Mouse (Mus musculus): ENCODE results near the gene Foxr1. TPM values are rescaled to one million over a fixed set of nuclear protein-coding genes. Genes with fewer than 3 reads are reported as not detected.

The Foxr1 gene
- polyA plus RNA-seq, 1 experiment from 2014 or later, result not detected

GRCm38 (mm10) chr9:44484311-44485104 lies 43.6 kb upstream of the Foxr1 start:
- Histone ChIP-seq H3K4me1 (replicated peaks) (peaks cover 72% of the 10 kb centered on the region), H3K27ac (peak overlapping the region; percentile 48; the same call in 1 of the 2 replicates), H3K9me3 (replicated peaks) (no peaks in the 10 kb centered on the region), H3K4me3 (replicated peaks) (peak overlapping the region; percentile 72), H3K36me3 (no peaks in the 10 kb centered on the region), H3K9ac (peak overlapping the region; percentile 77; the same call in 1 of the 2 replicates), H3K27me3 (peaks cover 58% of the 10 kb centered on the region), H3K4me2 (peak overlapping the region; percentile 77)
- no peak for ATAC-seq (ENCODE audit: low read depth)
- 30% methylated on average over 7 of the region's 7 CpGs for WGBS (ENCODE audit: insufficient replicate concordance)
- DNase-seq, result no peak

GRCm38 (mm10) chr9:44483510-44484044 lies 42.6 kb upstream of the Foxr1 start:
- no peaks in the 10 kb centered on the region for H3K36me3 ChIP-seq
- under 1% methylated on average over 12 of the region's 12 CpGs for WGBS (ENCODE audit: insufficient replicate concordance)
- H3K4me2 ChIP-seq, result peak overlapping the region; percentile 77
- H3K27me3 ChIP-seq, result peaks cover 68% of the 10 kb centered on the region
- H3K9ac ChIP-seq, result peak overlapping the region; percentile 77
- H3K4me1 ChIP-seq (replicated peaks), result peaks cover 72% of the 10 kb centered on the region
- no peak for DNase-seq
- no peak for ATAC-seq (ENCODE audit: low read depth)
- H3K27ac ChIP-seq, result peak overlapping the region; percentile 72
- H3K4me3 ChIP-seq (replicated peaks), result peak overlapping the region; percentile 72
- H3K9me3 ChIP-seq (replicated peaks), result no peaks in the 10 kb centered on the region

GRCm38 (mm10) chr9:44483041-44483509 lies 42.1 kb upstream of the Foxr1 start:
- peaks cover 73% of the 10 kb centered on the region for H3K27me3 ChIP-seq
- DNase-seq, result no peak

GRCm38 (mm10) chr9:44482552-44482951 lies 41.6 kb upstream of the Foxr1 start, which contains the start of gene Bcl9l:
Bcl9l (plus strand) TSS chr9:44482825.
- DNase-seq (peak; percentile 75), ATAC-seq (ENCODE audit: low read depth) (peak; percentile 24)
- Histone ChIP-seq H3K27me3 (peaks cover 76% of the 10 kb centered on the region), H3K9ac (peak within 1 kb of the TSS; percentile 77), H3K9me3 (replicated peaks) (no peaks in the 10 kb centered on the region), H3K4me2 (peak within 1 kb of the TSS; percentile 77), H3K36me3 (no peaks in the 10 kb centered on the region), H3K4me1 (replicated peaks) (peaks cover 72% of the 10 kb centered on the region), H3K4me3 (replicated peaks) (peak within 1 kb of the TSS; percentile 72), H3K27ac (peak within 1 kb of the TSS; percentile 72)
- WGBS (ENCODE audit: insufficient replicate concordance), result 0% methylated on average over 16 of the region's 31 CpGs

More at GRCm38 (mm10) chr9:44483041-44483509, 42.1 kb upstream of the Foxr1 start:
- peak overlapping the region; percentile 72 for H3K4me3 ChIP-seq (replicated peaks)
- H3K27ac ChIP-seq, result peak overlapping the region; percentile 72
- H3K36me3 ChIP-seq, result no peaks in the 10 kb centered on the region
- H3K9me3 ChIP-seq (replicated peaks), result no peaks in the 10 kb centered on the region
- peaks cover 72% of the 10 kb centered on the region for H3K4me1 ChIP-seq (replicated peaks)
- ATAC-seq (ENCODE audit: low read depth), result no peak
- H3K4me2 ChIP-seq, result peak overlapping the region; percentile 77
- H3K9ac ChIP-seq, result peak overlapping the region; percentile 77
- WGBS (ENCODE audit: insufficient replicate concordance), result under 1% methylated on average over 30 of the region's 39 CpGs

- 0 out of 2 replicates have a peak, but pooled peaks have one; percentile 2 for ATAC-seq (ENCODE audit: low read depth)
- Histone ChIP-seq H3K36me3 (no peaks in the 10 kb centered on the region), H3K4me2 (peak overlapping the region; percentile 77), H3K27ac (no peak overlapping the region), H3K4me1 (replicated peaks) (peaks cover 71% of the 10 kb centered on the region), H3K9ac (no peak overlapping the region), H3K27me3 (peaks cover 76% of the 10 kb centered on the region), H3K9me3 (replicated peaks) (no peaks in the 10 kb centered on the region), H3K4me3 (replicated peaks) (peak overlapping the region; percentile 72)
- DNase-seq, result no peak
- 11% methylated on average over 3 of the region's 3 CpGs for WGBS (ENCODE audit: insufficient replicate concordance)
Measured at GRCm38 (mm10) chr9:44482112-44482511, 41.2 kb upstream of the Foxr1 start.

GRCm38 (mm10) chr9:44479628-44480428 lies 38.9 kb upstream of the Foxr1 start:
- Histone ChIP-seq H3K27ac (peak overlapping the region; percentile 66), H3K4me1 (replicated peaks) (peaks cover 51% of the 10 kb centered on the region), H3K9me3 (replicated peaks) (no peaks in the 10 kb centered on the region), H3K9ac (peak overlapping the region; percentile 58), H3K27me3 (peaks cover 70% of the 10 kb centered on the region), H3K4me3 (replicated peaks) (peak overlapping the region; percentile 62), H3K36me3 (no peaks in the 10 kb centered on the region), H3K4me2 (peak overlapping the region; percentile 86)
- peak; percentile 62 for DNase-seq
- peak; percentile 38 for ATAC-seq (ENCODE audit: low read depth)
- under 1% methylated on average over 26 of the region's 26 CpGs for WGBS (ENCODE audit: insufficient replicate concordance)

GRCm38 (mm10) chr9:44478959-44479605 lies 38.1 kb upstream of the Foxr1 start:
- Histone ChIP-seq H3K27ac (peak overlapping the region; percentile 66), H3K9ac (peak overlapping the region; percentile 58)
- no peak for DNase-seq

GRCm38 (mm10) chr9:44478229-44478921 lies 37.4 kb upstream of the Foxr1 start:
- Histone ChIP-seq H3K4me1 (replicated peaks) (peaks cover 37% of the 10 kb centered on the region), H3K27me3 (peaks cover 56% of the 10 kb centered on the region), H3K4me2 (peak overlapping the region; percentile 86), H3K4me3 (replicated peaks) (peak overlapping the region; percentile 62), H3K36me3 (no peaks in the 10 kb centered on the region), H3K9ac (peak overlapping the region; percentile 58), H3K27ac (peak overlapping the region; percentile 55; the same call in 1 of the 2 replicates), H3K9me3 (replicated peaks) (no peaks in the 10 kb centered on the region)
- DNase-seq (no peak), ATAC-seq (ENCODE audit: low read depth) (no peak)
- whole genome bisulfite sequencing (ENCODE audit: insufficient replicate concordance), result under 1% methylated on average over 27 of the region's 27 CpGs

More at GRCm38 (mm10) chr9:44478959-44479605, 38.1 kb upstream of the Foxr1 start:
- Histone ChIP-seq H3K4me2 (peak overlapping the region; percentile 86), H3K4me3 (replicated peaks) (peak overlapping the region; percentile 62), H3K36me3 (no peaks in the 10 kb centered on the region), H3K27me3 (peaks cover 63% of the 10 kb centered on the region), H3K9me3 (replicated peaks) (no peaks in the 10 kb centered on the region), H3K4me1 (replicated peaks) (peaks cover 44% of the 10 kb centered on the region)
- under 1% methylated on average over 29 of the region's 29 CpGs for WGBS (ENCODE audit: insufficient replicate concordance)
- peak; percentile 21 for ATAC-seq (ENCODE audit: low read depth)

- no peaks in the 10 kb centered on the region for H3K9me3 ChIP-seq (replicated peaks)
- H3K27me3 ChIP-seq, result peaks cover 48% of the 10 kb centered on the region
- no peaks in the 10 kb centered on the region for H3K36me3 ChIP-seq
- H3K4me1 ChIP-seq (replicated peaks), result peaks cover 32% of the 10 kb centered on the region
- WGBS (ENCODE audit: insufficient replicate concordance), result 4% methylated on average over 24 of the region's 24 CpGs
- peak overlapping the region; percentile 5; the same call in 1 of the 2 replicates for H3K9ac ChIP-seq
- no peak overlapping the region for H3K27ac ChIP-seq
- peak overlapping the region; percentile 62 for H3K4me3 ChIP-seq (replicated peaks)
- DNase-seq (no peak), ATAC-seq (ENCODE audit: low read depth) (no peak)
- H3K4me2 ChIP-seq, result peak overlapping the region; percentile 86
Measured at GRCm38 (mm10) chr9:44477339-44478228, 36.6 kb upstream of the Foxr1 start.

All from liver, embryonic 13.5 days (tissue).